Mouse (Mus musculus) limb, embryonic 12.5 days (tissue): ENCODE data around the gene Cenpt. TPM values are rescaled to one million over a fixed set of nuclear protein-coding genes. Genes with fewer than 3 reads are reported as not detected.

Source experiments
- ATAC-seq: fragments of 200-750 bp; cut with Nextera tagmentation; 2 replicates; pipeline ENCODE4 v1.8.0; 2017; ENCODE audit warnings: low read depth, moderate TSS enrichment; ENCODE audit not compliant: insufficient number of reproducible peaks, insufficient read depth, low FRiP score, low TSS enrichment
- H3K27ac ChIP-seq: fragments of 300-500 bp; sonication (generic); 2 replicates; pipeline ENCODE4 v1.5.1; 2016; ENCODE audit warnings: mild to moderate bottlenecking, moderate library complexity
- H3K27me3 ChIP-seq: fragments of 300-500 bp; sonication (generic); 2 replicates; pipeline ENCODE4 v1.6.1; 2016; ENCODE audit warnings: mild to moderate bottlenecking, moderate library complexity
- H3K36me3 ChIP-seq: fragments of 300-500 bp; sonication (generic); 2 replicates; pipeline ENCODE4 v1.6.1; 2016; ENCODE audit warnings: mild to moderate bottlenecking, moderate library complexity
- H3K4me1 ChIP-seq: fragments of 300-500 bp; sonication (generic); replicated peaks from 2 replicates; pipeline ENCODE4 v1.6.1; 2016
- H3K4me2 ChIP-seq: fragments of 300-500 bp; sonication (generic); 2 replicates; pipeline ENCODE4 v1.6.1; 2016; ENCODE audit warnings: mild to moderate bottlenecking, moderate library complexity
- H3K4me3 ChIP-seq: fragments of 300-500 bp; sonication (generic); replicated peaks from 2 replicates; pipeline ENCODE4 v1.5.1; 2016; ENCODE audit warnings: mild to moderate bottlenecking
- H3K9ac ChIP-seq: fragments of 300-500 bp; sonication (generic); replicated peaks from 2 replicates; pipeline ENCODE4 v1.6.1; 2016; ENCODE audit warnings: mild to moderate bottlenecking, moderate library complexity
- H3K9me3 ChIP-seq: fragments of 300-500 bp; sonication (generic); 2 replicates; pipeline ENCODE4 v1.6.1; 2016; ENCODE audit warnings: mild to moderate bottlenecking, moderate library complexity
- WGBS: fragments of 180-500 bp; shearing (Covaris S2); methylation state at CpG from one replicate; pipeline ENCODE4 v1.1.7; 2016; 5-methylcytosine and 5-hydroxymethylcytosine counted together
- polyA plus RNA-seq: library from polyadenylated mRNA; unstranded; fragments of >200 nt; fragmentation: Nextera tagmentation; extraction: Ambion mirVana; gene quantifications from 2 replicates; pipeline ENCODE4 v1.2.1, GENCODE M21; 2016

Cenpt gene
- polyA plus RNA-seq, 1 experiment from 2014 or later = 55.3 TPM

GRCm38 (mm10) chr8:105804797-105805196, 48.3 kb downstream of the Cenpt start:
- H3K4me3 ChIP-seq = no peak overlapping the region
- H3K36me3 ChIP-seq = peaks cover 57% of the 10 kb centered on the region
- no peaks in the 10 kb centered on the region for H3K4me1 ChIP-seq
- H3K9me3 ChIP-seq = no peaks in the 10 kb centered on the region
- H3K9ac ChIP-seq = no peak overlapping the region
- ATAC-seq = no peak
- H3K27ac ChIP-seq = no peak overlapping the region
- H3K4me2 ChIP-seq = no peak overlapping the region
- whole genome bisulfite sequencing = 94% methylated on average over 7 of the region's 7 CpGs
- H3K27me3 ChIP-seq = no peaks in the 10 kb centered on the region

DNA sequence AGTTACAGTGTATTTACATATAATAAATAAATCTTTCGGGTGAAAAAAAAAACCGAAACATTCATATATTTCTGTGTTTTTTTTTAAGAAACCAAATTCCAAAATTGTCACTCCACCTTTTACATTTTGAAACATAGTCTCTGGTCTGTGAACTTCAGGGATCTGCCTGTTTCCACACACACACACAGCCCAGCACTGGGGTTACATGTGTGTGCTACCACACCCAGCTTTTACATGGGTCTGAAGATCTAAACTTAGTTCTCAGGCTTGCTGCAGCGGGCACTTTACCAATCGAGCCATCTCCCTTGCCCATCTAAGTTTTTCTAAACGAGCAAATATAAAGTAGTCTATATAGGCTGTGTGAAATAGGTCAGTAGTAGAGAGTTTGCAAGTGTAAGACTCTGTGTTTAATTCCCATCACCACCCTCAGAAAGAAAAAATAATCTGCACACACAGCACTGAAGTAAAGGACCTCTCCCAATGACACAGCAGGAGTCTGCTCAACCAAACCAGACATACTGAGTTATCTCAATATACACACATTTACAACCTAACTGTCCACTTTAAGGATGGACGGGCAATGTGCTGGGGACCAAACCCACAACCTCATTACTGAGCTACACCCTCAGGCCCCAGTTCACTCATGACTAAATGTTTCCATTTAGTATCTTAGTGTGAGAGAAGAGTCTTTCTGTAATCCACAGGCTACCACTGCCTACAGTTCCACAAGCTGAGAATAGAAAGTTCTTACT, 51.7 kb downstream of the Cenpt start:
- Histone ChIP-seq H3K36me3 (peaks cover 51% of the 10 kb centered on the region), H3K4me1 (no peaks in the 10 kb centered on the region), H3K9me3 (no peaks in the 10 kb centered on the region), H3K27me3 (no peaks in the 10 kb centered on the region), H3K9ac (no peak overlapping the region), H3K4me3 (no peak overlapping the region), H3K4me2 (no peak overlapping the region), H3K27ac (no peak overlapping the region; the same call in 1 of the 2 replicates)
- ATAC-seq = no peak
- whole genome bisulfite sequencing = 84% methylated on average over 6 of the region's 6 CpGs

GRCm38 (mm10) chr8:105799091-105799812, 53.8 kb downstream of the Cenpt start:
- Histone ChIP-seq H3K4me1 (no peaks in the 10 kb centered on the region), H3K9me3 (no peaks in the 10 kb centered on the region), H3K9ac (no peak overlapping the region), H3K27me3 (no peaks in the 10 kb centered on the region), H3K4me2 (no peak overlapping the region), H3K4me3 (no peak overlapping the region), H3K36me3 (peaks cover 50% of the 10 kb centered on the region), H3K27ac (peak overlapping the region; percentile 25; the same call in 1 of the 2 replicates)
- no peak for ATAC-seq
- 66% methylated on average over 8 of the region's 8 CpGs for WGBS

- Histone ChIP-seq H3K27ac (no peak overlapping the region), H3K36me3 (peaks cover 47% of the 10 kb centered on the region), H3K27me3 (no peaks in the 10 kb centered on the region), H3K4me1 (no peaks in the 10 kb centered on the region), H3K9ac (no peak overlapping the region), H3K4me2 (no peak overlapping the region), H3K9me3 (no peaks in the 10 kb centered on the region), H3K4me3 (no peak overlapping the region)
- 94% methylated on average over 5 of the region's 5 CpGs for WGBS
- ATAC-seq = no peak
These were observed 54.7 kb downstream of the Cenpt start for GRCm38 (mm10) chr8:105798408-105798807.

DNA sequence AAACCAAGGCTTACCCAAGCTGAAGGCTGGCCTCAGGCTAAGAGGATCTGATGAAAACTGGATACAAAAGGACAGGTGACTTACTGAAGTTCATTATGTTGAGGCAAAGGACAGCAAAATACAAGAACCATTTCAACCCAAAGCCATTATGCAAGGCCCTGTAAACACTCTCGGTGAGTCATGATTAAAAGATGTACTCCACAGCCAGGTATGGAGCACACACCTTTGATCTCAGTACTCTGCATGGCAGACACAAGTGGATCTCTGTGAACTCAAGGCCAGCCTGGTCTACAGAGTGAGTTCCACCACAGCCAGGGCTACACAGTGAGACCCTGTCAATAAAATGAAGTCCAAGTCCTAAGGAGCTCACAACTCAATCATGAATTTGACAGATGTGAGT, 57.3 kb downstream of the Cenpt start:
- H3K27me3 ChIP-seq = no peaks in the 10 kb centered on the region
- no peak for ATAC-seq
- H3K9me3 ChIP-seq = no peaks in the 10 kb centered on the region
- H3K4me1 ChIP-seq = no peaks in the 10 kb centered on the region
- WGBS = 93% methylated on average over 1 of the region's 1 CpGs
- H3K4me3 ChIP-seq = no peak overlapping the region
- no peak overlapping the region for H3K27ac ChIP-seq
- no peak overlapping the region for H3K4me2 ChIP-seq
- peaks cover 37% of the 10 kb centered on the region for H3K36me3 ChIP-seq
- H3K9ac ChIP-seq = no peak overlapping the region

Other genes starting within 250 kb of the Cenpt start
- gene Ripor1, start 248.0 kb downstream of the Cenpt start, polyA plus RNA-seq = 11.3 and 16.8 TPM in 2 replicates
- 149 and 160 TPM in 2 replicates for gene Ctcf, start 216.7 kb downstream of the Cenpt start, polyA plus RNA-seq
- 0.97 and 1.4 TPM in 2 replicates for gene Agrp, start 215.9 kb downstream of the Cenpt start, polyA plus RNA-seq
- gene Carmil2, start 167.0 kb downstream of the Cenpt start, polyA plus RNA-seq = 0.58 and 0.59 TPM in 2 replicates
- 75.3 and 76.7 TPM in 2 replicates for gene Acd, start 152.2 kb downstream of the Cenpt start, polyA plus RNA-seq
- 14.6 and 16.1 TPM in 2 replicates for gene Pard6a, start 152.1 kb downstream of the Cenpt start, polyA plus RNA-seq
- 0.25 TPM in 1 of 2 replicates, not detected in the other for gene 4933405L10Rik, start 145.6 kb downstream of the Cenpt start, polyA plus RNA-seq
- gene Enkd1, start 145.1 kb downstream of the Cenpt start, polyA plus RNA-seq = 34.9 and 35.9 TPM in 2 replicates
- gene Gfod2, start 94.6 kb downstream of the Cenpt start, polyA plus RNA-seq = 29.0 and 30.2 TPM in 2 replicates
- gene Ranbp10, start 25.9 kb downstream of the Cenpt start, polyA plus RNA-seq = 14.9 and 17.2 TPM in 2 replicates
- gene Tsnaxip1, start 25.5 kb downstream of the Cenpt start, polyA plus RNA-seq = 0.17 and 0.56 TPM in 2 replicates
- gene Thap11, start 1.9 kb upstream of the Cenpt start, polyA plus RNA-seq = 85.6 and 96.3 TPM in 2 replicates
- gene Nutf2, start 7.3 kb upstream of the Cenpt start, polyA plus RNA-seq = 253 and 266 TPM in 2 replicates
- 72.0 and 75.7 TPM in 2 replicates for gene Edc4, start 27.6 kb upstream of the Cenpt start, polyA plus RNA-seq
- 0.38 and 0.77 TPM in 2 replicates for gene Nrn1l, start 40.3 kb upstream of the Cenpt start, polyA plus RNA-seq
- 43.0 and 48.2 TPM in 2 replicates for gene Pskh1, start 47.2 kb upstream of the Cenpt start, polyA plus RNA-seq
- 1.3 and 1.6 TPM in 2 replicates for gene Ctrl, start 80.6 kb upstream of the Cenpt start, polyA plus RNA-seq
- gene Psmb10, start 85.2 kb upstream of the Cenpt start, polyA plus RNA-seq = 24.1 and 26.9 TPM in 2 replicates
- gene Lcat, start 90.1 kb upstream of the Cenpt start, polyA plus RNA-seq = 2.2 and 2.3 TPM in 2 replicates
- 35.5 and 42.8 TPM in 2 replicates for gene Slc12a4, start 112.8 kb upstream of the Cenpt start, polyA plus RNA-seq
- gene Dpep3, start 126.2 kb upstream of the Cenpt start, polyA plus RNA-seq = not detected in 2 replicates
- 23.8 and 24.4 TPM in 2 replicates for gene Dus2, start 138.1 kb upstream of the Cenpt start, polyA plus RNA-seq
- gene Dpep2nb, start 152.7 kb upstream of the Cenpt start, polyA plus RNA-seq = 0.26 TPM in 1 of 2 replicates, not detected in the other
- gene Ddx28, start 158.6 kb upstream of the Cenpt start, polyA plus RNA-seq = 21.0 and 22.9 TPM in 2 replicates
- gene Nfatc3, start 205.6 kb upstream of the Cenpt start, polyA plus RNA-seq = 9.1 and 9.2 TPM in 2 replicates